Mouse (Mus musculus) lung, postnatal 14 days (tissue): Measurements from ENCODE around the gene Lmf2.

Experiments
- DNase-seq: peaks from one replicate; pipeline ENCODE4 v3.0.0; 2021

Gene Lmf2

GRCm38 (mm10) chr15:89372068-89372467 is 16.6 kb upstream of the Lmf2 start:
- no peak for DNase-seq

- DNase-seq: no peak
Observed at GRCm38 (mm10) chr15:89365141-89365551, 9.7 kb upstream of the Lmf2 start.

- DNase-seq: peak; percentile 47
Observed at GRCm38 (mm10) chr15:89363051-89363450, 7.6 kb upstream of the Lmf2 start.

GRCm38 (mm10) chr15:89358784-89359183 is 3.3 kb upstream of the Lmf2 start:
- DNase-seq: no peak

GRCm38 (mm10) chr15:89356372-89356771 is 913 bp upstream of the Lmf2 start:
- peak; percentile 72 for DNase-seq

GRCm38 (mm10) chr15:89354455-89354854 is 1.0 kb downstream of the Lmf2 start:
- no peak for DNase-seq

GRCm38 (mm10) chr15:89353837-89354236 is 1.6 kb downstream of the Lmf2 start:
- no peak for DNase-seq

GRCm38 (mm10) chr15:89352795-89353194 is 2.7 kb downstream of the Lmf2 start:
- no peak for DNase-seq

GRCm38 (mm10) chr15:89352054-89352453 is 3.4 kb downstream of the Lmf2 start:
- no peak for DNase-seq

GRCm38 (mm10) chr15:89351302-89351701 is 4.2 kb downstream of the Lmf2 start:
- DNase-seq: no peak

GRCm38 (mm10) chr15:89350447-89350846 is 5.0 kb downstream of the Lmf2 start:
- no peak for DNase-seq

GRCm38 (mm10) chr15:89343325-89343724 is 12.1 kb downstream of the Lmf2 start:
- DNase-seq: no peak

GRCm38 (mm10) chr15:89341678-89342077 is 13.8 kb downstream of the Lmf2 start:
- no peak for DNase-seq

- DNase-seq: no peak
Observed at GRCm38 (mm10) chr15:89340136-89340535, 15.3 kb downstream of the Lmf2 start.

- DNase-seq: no peak
Observed at GRCm38 (mm10) chr15:89339696-89340095, 15.8 kb downstream of the Lmf2 start.

GRCm38 (mm10) chr15:89336422-89336821 is 19.0 kb downstream of the Lmf2 start:
- no peak for DNase-seq

- no peak for DNase-seq
Observed at GRCm38 (mm10) chr15:89334774-89335537, 20.5 kb downstream of the Lmf2 start.

- DNase-seq: no peak
Observed at GRCm38 (mm10) chr15:89334271-89334670, 21.2 kb downstream of the Lmf2 start, which contains the start of gene Miox. TSS of gene Miox (plus strand) at chr15:89334398.

- DNase-seq: no peak
Observed at GRCm38 (mm10) chr15:89326441-89326840, 29.0 kb downstream of the Lmf2 start.

GRCm38 (mm10) chr15:89323656-89324055 is 31.8 kb downstream of the Lmf2 start:
- no peak for DNase-seq

GRCm38 (mm10) chr15:89322670-89323522 is 32.6 kb downstream of the Lmf2 start, which contains the start of gene Adm2:
TSS of gene Adm2 (plus strand) at chr15:89322720.
- no peak for DNase-seq

GRCm38 (mm10) chr15:89321264-89321663 is 34.2 kb downstream of the Lmf2 start:
- DNase-seq: no peak

- DNase-seq: no peak
Observed at GRCm38 (mm10) chr15:89316146-89316545, 39.3 kb downstream of the Lmf2 start.

- peak; percentile 99 for DNase-seq
Observed at GRCm38 (mm10) chr15:89315190-89315731, 40.2 kb downstream of the Lmf2 start, which contains the start of gene Sbf1. TSS of gene Sbf1 (minus strand) at chr15:89315311.
